Mouse (Mus musculus): ENCODE measurements at regions not wholly inside any gene's neighbourhood (a gene's known extent, or its start where the extent isn't known, plus 50 kb on each side); places are given as distances from the start of the nearest gene placed in this dataset.

DNA sequence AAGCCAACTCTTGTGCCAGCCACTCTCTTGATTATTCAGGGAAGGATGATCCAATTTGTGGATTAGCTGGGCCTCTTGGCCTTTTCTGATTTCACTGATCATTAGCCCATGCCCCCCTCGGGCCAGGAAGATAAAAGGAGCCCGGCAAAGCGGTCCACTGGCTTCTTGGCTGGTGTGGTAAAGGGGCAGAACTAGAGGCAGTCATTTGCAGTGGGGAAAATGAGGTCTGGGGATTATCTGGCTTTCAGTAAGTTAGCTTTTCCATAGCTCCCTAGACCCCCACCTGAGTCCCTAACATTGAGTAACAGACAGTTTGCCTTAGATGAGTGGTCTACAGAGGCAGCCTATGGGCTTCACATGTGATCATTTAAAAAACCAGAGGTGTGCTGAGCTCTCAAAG lies 163.7 kb downstream of the Insig2 start:
- DNase-seq (ENCODE audit: low spot score in 2 of 2): no peak

DNA sequence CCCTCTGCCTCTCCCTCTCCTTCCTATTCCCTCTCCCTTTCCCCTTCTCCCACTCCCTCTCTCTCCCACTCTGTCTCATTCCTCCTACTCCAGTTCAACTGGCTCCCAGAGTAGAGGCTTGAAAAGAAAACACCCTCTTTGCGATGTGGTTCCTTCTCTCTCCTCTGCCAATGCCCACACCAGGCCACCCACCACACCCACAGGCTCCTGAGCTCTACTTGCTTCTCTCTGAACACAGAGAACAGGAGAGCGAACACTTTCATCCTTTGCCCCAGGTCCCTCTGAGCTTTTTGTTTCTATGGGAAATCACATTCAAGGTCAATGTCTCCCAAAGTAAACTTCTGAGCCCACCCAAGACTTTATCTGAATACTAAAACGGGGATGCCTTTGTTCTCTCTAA lies 155.8 kb downstream of the Insig2 start:
- no peak for DNase-seq (ENCODE audit: low spot score in 2 of 2)

GRCm38 (mm10) chr1:121177136-121177907 lies 155.1 kb downstream of the Insig2 start:
- DNase-seq (ENCODE audit: low spot score in 2 of 2): no peak

DNA sequence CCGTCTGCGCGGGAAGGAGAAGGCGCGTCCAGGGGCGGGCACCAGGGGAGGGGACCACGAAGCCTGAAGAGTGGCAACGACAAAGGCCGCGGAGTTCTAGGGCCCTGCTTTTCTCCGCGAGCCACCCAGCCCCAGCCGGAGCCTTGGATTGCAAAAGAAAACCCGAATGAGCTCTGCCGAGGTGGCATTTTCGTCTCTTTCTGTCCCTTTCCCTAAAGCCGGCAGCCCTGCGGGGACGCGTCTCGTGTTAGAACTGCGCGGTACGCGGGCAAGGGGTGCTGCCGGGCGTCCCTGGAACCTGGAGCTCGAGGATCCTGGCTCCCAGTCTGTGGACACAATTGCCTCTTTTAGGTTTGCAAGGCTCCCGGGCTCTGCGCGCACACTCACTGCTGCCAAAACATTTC lies 154.5 kb downstream of the Insig2 start:
- no peak for DNase-seq (ENCODE audit: low spot score in 2 of 2)

DNA sequence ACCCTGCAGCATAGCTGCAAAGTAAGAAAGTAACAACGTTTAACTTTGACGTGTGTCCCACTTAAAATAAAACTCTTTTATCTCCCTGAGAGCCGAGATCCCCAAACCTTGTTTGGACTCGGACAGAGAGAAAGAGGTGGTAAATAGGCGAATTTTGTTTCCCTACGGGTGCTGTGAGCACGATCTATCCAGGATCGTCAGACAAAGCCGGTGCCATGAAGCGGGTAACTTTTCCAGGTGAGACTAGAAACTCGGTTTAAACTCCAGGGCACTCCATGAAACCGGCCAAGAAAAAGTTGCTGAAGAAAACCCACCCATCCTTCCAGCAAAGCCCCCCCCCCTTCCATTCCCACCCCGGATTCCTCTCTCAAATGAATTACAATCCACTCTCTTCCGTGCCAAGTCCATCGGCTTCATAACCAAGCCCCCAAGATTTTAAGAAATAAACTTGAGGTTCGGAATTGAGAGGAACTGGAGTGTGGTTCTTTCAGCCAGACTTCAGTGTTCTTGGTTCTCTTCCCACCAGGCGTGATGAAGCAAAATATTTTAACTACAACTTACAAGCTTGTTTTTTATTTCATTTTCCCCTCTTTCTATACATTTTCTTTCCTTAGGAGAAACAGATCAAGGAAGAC lies 153.7 kb downstream of the Insig2 start:
- DNase-seq (ENCODE audit: low spot score in 2 of 2): no peak

DNA sequence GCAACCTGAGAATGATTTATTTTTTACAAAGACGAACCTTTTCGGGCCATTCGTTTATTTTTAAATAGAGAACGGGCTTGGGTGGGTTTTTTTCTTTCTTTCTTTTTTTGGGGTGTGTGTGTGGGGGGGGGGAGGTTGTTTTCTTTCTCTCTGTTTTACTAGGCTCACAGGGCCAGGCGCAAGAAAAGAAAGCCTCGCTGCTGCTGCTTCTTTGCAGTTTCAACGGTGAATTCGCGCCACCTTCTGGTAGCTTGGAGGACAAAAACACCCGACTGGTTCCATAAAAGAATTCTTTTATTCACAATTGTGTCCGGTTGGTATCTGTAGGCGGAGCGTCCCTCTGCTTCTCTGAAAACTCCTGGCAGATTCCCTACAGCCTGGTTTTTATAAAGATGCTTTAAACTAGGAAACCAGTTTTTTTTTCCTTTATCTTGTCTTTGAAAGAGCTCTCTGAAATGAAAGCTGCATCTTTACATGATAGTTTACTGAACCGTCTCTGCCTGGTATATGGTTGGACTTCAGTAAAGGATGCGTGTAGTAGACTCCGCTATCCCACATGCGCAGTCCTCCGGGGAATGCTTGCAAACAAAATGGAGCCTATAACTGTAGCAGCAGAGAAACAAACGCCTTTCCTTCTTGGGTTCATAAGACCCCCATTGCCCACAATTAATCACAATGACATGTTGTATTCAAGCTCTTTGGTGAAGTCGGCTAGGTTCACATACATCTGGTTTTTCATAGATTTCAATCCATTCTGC lies 151.9 kb downstream of the Insig2 start:
- peak in 1 of 2 experiments; percentile 3 for DNase-seq (ENCODE audit: low spot score in 2 of 2)

DNA sequence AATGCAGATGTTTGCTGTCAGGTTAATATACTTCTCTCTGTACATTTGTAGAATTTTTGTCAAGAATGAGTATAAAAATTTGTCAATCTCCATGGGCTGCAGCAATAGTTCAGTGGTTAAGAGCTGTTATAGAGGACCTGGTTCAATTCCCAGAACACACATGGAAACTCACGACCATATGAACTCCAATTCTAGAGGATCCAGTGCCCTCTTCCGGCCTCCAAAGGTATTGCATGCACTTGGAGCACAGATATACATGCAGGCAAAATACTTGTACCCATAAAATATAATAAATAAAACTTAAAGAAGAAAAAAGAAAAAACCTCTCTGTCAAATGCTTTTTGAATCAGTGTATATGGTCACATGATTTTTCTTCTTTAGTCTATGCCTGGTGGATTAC lies 143.5 kb downstream of the Insig2 start:
- DNase-seq (ENCODE audit: low spot score in 2 of 2): no peak

DNA sequence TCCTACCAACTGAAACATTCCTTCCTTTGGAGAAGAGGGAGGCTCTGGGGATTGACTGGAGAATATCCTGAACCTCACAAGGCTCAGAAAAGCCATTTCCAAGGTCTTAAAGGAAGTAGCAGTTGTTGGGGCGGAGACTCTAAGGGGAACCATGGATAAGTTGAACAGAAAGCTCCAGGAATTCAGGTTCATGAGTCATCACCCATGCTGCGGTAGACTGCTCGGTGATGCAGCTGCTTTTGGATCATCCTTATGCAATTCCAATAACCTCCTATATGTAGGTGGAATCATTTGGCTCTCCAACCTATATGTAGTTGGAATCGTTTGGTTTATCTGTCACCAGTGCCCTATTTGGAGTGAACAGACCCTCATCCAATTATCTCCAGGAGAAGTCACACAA lies 137.6 kb downstream of the Insig2 start:
- DNase-seq (ENCODE audit: low spot score in 2 of 2): no peak

DNA sequence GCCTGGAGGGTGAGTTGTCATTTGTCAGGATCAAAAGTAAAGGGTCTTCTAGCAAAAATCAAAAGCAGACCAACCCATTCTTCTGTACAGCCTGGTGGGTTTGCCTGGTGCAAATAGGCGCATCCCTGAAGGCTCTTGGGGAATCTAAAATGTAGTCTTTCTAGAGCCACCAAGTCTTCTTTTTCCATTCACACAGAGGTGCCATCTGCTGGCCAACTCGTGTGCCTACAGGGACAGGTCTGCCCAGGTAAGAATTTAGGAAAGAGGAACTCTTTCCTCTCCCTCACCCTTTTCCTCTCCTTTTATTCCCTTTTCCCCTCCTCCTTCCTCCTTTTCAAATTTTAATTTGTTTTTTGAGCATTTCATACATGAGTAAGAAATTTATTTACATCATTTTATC lies 116.5 kb downstream of the Insig2 start:
- DNase-seq (ENCODE audit: low spot score in 2 of 2): no peak

GRCm38 (mm10) chr1:121224250-121224649 lies 108.1 kb downstream of the Insig2 start:
- DNase-seq (ENCODE audit: low spot score in 2 of 2): no peak

DNA sequence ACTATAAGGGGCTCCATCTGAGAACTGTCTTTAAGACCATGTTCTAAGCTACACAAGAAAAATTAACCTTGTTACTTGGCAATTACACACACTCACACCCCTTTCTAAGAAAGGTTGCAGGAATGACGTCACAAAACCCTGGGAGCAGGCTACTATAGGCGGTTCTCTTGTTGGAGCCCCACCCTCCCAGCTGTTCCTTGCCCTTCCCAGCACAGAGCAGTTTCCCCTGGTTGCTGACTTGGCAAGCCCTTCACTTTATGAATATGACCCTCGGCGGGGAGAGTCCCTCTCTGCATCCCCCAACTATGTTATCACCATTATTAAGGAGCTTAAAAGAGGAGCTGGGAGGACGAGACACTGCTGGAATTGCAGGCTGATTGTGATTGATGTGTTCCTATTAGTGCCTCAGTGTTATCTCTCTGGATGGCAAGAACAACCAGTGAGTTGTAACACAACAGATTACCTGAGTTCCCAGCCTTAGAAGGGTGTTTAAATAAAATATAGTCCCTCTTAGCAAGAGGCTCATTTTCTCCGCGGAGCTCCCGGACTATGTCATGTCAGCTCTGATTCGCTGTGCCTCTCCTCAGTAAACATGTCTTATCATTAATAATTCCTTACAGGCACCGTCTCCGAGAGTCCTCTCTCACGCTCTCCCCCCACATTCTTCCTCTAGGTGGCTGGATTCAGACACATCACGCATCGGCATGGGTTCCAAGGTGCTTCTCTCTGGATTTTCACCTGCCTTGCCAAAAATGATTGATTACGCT lies 105.7 kb downstream of the Insig2 start:
- no peak for DNase-seq (ENCODE audit: low spot score in 2 of 2)

- no peak for DNase-seq (ENCODE audit: low spot score in 2 of 2)
Observed at GRCm38 (mm10) chr1:121227233-121227594, 105.2 kb downstream of the Insig2 start.

DNA sequence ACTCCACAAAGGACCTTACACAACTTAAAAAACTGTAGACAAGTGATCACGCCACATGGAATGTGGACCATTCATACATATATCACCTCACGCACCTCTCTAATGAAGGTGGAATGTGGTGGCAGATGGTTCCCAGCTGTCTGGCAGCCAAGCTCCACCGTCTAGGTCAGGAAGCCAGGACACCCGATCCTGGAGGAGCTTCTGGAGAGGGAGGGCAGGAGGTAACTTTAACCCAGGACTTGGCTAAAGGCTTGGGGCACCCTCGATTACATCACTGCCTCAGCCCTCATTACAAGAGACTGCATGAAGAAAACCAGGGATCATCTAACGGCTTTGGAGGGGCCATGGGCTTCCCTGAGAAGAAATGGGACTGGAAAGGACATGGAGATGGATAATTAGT lies 88.8 kb downstream of the Insig2 start:
- DNase-seq (ENCODE audit: low spot score in 2 of 2): no peak

- no peak for DNase-seq (ENCODE audit: low spot score in 2 of 2)
Observed at GRCm38 (mm10) chr1:121247556-121247955, 84.8 kb downstream of the Insig2 start.

GRCm38 (mm10) chr1:121249081-121249480 lies 83.3 kb downstream of the Insig2 start:
- DNase-seq (ENCODE audit: low spot score in 2 of 2): no peak

GRCm38 (mm10) chr1:121250686-121251085 lies 81.7 kb downstream of the Insig2 start:
- DNase-seq (ENCODE audit: low spot score in 2 of 2): no peak

- no peak for DNase-seq (ENCODE audit: low spot score in 2 of 2)
Observed at GRCm38 (mm10) chr1:121252056-121252455, 80.3 kb downstream of the Insig2 start.

- DNase-seq (ENCODE audit: low spot score in 2 of 2): no peak
Observed at GRCm38 (mm10) chr1:121254196-121254595, 78.2 kb downstream of the Insig2 start.

Data from spleen, postnatal 36 days (tissue).